Mouse (Mus musculus): ENCODE measurements at regions not wholly inside any gene's neighbourhood (a gene's known extent, or its start where the extent isn't known, plus 50 kb on each side); places are given as distances from the start of the nearest gene placed in this dataset.

DNA sequence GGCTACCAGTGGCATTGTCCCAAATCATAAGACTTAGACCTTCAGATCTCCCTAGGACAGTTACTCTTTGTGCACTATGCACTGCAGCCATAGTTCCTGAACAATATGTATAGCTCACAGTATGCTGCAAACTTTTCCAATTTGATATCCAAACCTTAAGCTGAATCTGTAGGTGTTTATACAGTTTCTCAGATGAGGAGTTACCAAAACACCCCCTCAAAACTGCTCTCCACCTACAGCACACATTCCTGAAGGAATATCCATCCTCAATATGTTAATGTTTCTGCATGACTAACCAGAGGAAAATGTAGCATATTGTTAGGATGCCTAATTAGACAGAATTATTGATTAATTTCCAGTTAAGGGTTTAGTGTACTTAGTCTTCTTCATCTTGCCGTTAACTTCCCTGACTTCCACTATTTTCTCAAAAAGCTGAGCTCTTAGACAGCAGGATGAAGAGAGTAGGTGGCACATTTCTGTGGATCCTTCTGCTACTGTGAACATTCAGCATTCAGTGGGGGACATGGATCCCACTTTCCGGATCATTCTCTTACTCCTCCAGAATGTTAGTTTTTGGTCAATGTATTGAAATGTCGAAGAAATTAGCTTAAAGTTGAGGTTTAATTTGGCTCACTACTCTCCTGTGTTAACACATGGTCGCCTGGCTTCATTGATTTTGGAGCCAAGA is 800.0 kb downstream of the 5730522E02Rik start:
- Histone ChIP-seq H3K27me3 (ENCODE audit: control insufficient read depth, insufficient read depth, low read length) (no peaks in the 10 kb centered on the region), H3K4me3 (ENCODE audit: low read depth, low read length) (no peak overlapping the region), H3K27ac (ENCODE audit: insufficient read depth, low read depth, low read length) (no peak overlapping the region), H3K36me3 (ENCODE audit: control insufficient read depth, insufficient read depth, low read length) (no peaks in the 10 kb centered on the region), H3K4me1 (ENCODE audit: control insufficient read depth, insufficient read depth, insufficient read length, low read length) (no peaks in the 10 kb centered on the region)
- no peak for TF ChIP-seq CTCF (IDR thresholded peaks at IDR 0.05; ENCODE audit: extremely low read depth, insufficient read length, insufficient replicate concordance, low read depth, low read length)
- no peak for TF ChIP-seq POLR2A (IDR thresholded peaks at IDR 0.05; ENCODE audit: low read depth, low read length)
- WGBS: 70% methylated on average over 4 of the region's 4 CpGs

DNA sequence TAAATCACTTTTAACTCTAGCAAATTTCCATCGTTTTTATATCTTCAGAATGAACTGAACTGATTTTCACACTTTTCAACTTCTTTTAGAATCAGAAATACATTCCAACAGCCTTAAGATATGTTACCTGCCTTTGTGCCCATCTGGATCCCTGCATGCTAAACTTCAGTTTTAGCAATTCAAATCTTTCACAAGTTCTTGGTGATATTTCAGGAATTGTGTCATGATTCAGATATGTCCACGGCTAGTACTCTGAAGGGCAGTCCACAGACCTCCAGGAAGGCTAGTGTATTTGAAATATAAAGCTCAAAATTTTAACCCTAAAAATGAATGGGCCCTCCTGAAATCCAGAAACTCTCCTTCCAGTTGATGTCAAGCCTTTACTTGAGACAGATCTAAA is 818.9 kb downstream of the 5730522E02Rik start:
- H3K27me3 ChIP-seq (ENCODE audit: control insufficient read depth, insufficient read depth, low read length): no peaks in the 10 kb centered on the region
- TF ChIP-seq POLR2A (IDR thresholded peaks at IDR 0.05; ENCODE audit: low read depth, low read length) (no peak), CTCF (IDR thresholded peaks at IDR 0.05; ENCODE audit: extremely low read depth, insufficient read length, insufficient replicate concordance, low read depth, low read length) (no peak)
- 52% methylated on average over 2 of the region's 2 CpGs for WGBS
- H3K36me3 ChIP-seq (ENCODE audit: control insufficient read depth, insufficient read depth, low read length): no peaks in the 10 kb centered on the region
- H3K4me3 ChIP-seq (ENCODE audit: low read depth, low read length): no peak overlapping the region
- no peaks in the 10 kb centered on the region for H3K4me1 ChIP-seq (ENCODE audit: control insufficient read depth, insufficient read depth, insufficient read length, low read length)
- H3K27ac ChIP-seq (ENCODE audit: insufficient read depth, low read depth, low read length): no peak overlapping the region

DNA sequence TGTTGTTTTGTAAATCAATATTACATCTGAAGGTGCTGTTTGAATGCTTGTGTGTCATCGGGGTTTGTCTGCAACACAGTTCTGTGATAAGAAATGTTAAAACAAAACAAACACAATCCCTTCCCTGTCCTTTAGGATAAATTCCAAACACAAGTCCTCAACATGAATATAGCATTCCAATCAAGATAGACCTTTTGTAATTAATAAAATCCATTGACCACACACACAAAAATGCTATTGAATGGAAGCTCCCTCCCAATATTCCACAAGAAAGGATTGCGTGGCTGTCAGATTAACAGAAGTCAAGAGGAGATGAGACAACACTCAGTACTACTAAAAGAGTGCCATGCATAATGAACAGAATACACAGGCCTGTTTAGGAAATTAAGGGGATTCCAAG is 843.5 kb downstream of the 5730522E02Rik start:
- TF ChIP-seq CTCF (IDR thresholded peaks at IDR 0.05; ENCODE audit: extremely low read depth, insufficient read length, insufficient replicate concordance, low read depth, low read length) (no peak), POLR2A (IDR thresholded peaks at IDR 0.05; ENCODE audit: low read depth, low read length) (no peak)
- no peak overlapping the region for H3K4me3 ChIP-seq (ENCODE audit: low read depth, low read length)
- no peaks in the 10 kb centered on the region for H3K4me1 ChIP-seq (ENCODE audit: control insufficient read depth, insufficient read depth, insufficient read length, low read length)
- H3K36me3 ChIP-seq (ENCODE audit: control insufficient read depth, insufficient read depth, low read length): no peaks in the 10 kb centered on the region
- whole genome bisulfite sequencing: 83% methylated on average over 2 of the region's 2 CpGs
- H3K27me3 ChIP-seq (ENCODE audit: control insufficient read depth, insufficient read depth, low read length): no peaks in the 10 kb centered on the region
- no peak overlapping the region for H3K27ac ChIP-seq (ENCODE audit: insufficient read depth, low read depth, low read length)

DNA sequence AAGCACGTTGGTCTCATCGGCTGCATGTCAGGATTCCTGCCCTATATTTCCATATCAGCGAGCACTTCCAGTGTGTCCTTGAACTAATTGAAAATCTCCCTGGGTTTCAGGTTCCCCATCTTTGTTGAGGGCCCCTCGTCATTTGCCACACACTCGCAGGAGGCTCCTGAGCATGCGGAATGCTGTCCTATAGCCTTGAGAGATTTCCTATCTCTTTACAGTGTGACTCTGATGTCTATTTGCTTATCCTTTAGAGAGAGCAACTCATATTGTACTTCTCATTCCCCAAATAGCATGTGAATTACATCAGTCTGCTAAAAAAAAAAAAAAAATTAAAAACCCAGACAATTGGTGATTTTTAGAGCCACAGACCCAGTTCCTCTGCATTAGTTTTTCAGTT is 845.1 kb downstream of the 5730522E02Rik start:
- Histone ChIP-seq H3K27me3 (ENCODE audit: control insufficient read depth, insufficient read depth, low read length) (no peaks in the 10 kb centered on the region), H3K4me3 (ENCODE audit: low read depth, low read length) (no peak overlapping the region), H3K36me3 (ENCODE audit: control insufficient read depth, insufficient read depth, low read length) (no peaks in the 10 kb centered on the region), H3K27ac (ENCODE audit: insufficient read depth, low read depth, low read length) (no peak overlapping the region), H3K4me1 (ENCODE audit: control insufficient read depth, insufficient read depth, insufficient read length, low read length) (no peaks in the 10 kb centered on the region)
- no peak for TF ChIP-seq CTCF (IDR thresholded peaks at IDR 0.05; ENCODE audit: extremely low read depth, insufficient read length, insufficient replicate concordance, low read depth, low read length)
- 69% methylated on average over 6 of the region's 6 CpGs for WGBS

DNA sequence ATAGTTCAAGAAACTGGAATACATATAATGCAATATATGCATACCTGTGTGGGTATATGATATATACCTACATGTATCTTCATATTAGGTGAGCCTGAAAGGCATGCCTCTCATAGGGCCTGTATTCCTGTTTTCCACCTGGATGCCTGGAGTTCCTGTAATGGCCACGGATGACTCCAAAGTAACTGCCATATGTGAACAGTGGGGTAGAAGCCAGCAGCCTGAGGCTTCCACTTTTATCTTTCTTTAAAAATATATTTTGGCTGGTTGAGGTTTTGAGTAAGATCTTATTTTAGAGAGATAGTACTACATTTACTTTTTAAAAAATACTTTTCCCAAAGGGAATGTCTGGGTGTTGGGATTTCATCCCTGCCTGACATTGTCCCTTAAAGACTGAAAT is 850.8 kb downstream of the 5730522E02Rik start:
- WGBS: 80% methylated on average over 1 of the region's 1 CpGs
- Histone ChIP-seq H3K4me3 (ENCODE audit: low read depth, low read length) (no peak overlapping the region), H3K27ac (ENCODE audit: insufficient read depth, low read depth, low read length) (no peak overlapping the region), H3K36me3 (ENCODE audit: control insufficient read depth, insufficient read depth, low read length) (no peaks in the 10 kb centered on the region), H3K4me1 (ENCODE audit: control insufficient read depth, insufficient read depth, insufficient read length, low read length) (no peaks in the 10 kb centered on the region), H3K27me3 (ENCODE audit: control insufficient read depth, insufficient read depth, low read length) (no peaks in the 10 kb centered on the region; the same call in 1 of the 2 replicates)
- TF ChIP-seq CTCF (IDR thresholded peaks at IDR 0.05; ENCODE audit: extremely low read depth, insufficient read length, insufficient replicate concordance, low read depth, low read length): no peak
- TF ChIP-seq POLR2A (IDR thresholded peaks at IDR 0.05; ENCODE audit: low read depth, low read length): no peak

DNA sequence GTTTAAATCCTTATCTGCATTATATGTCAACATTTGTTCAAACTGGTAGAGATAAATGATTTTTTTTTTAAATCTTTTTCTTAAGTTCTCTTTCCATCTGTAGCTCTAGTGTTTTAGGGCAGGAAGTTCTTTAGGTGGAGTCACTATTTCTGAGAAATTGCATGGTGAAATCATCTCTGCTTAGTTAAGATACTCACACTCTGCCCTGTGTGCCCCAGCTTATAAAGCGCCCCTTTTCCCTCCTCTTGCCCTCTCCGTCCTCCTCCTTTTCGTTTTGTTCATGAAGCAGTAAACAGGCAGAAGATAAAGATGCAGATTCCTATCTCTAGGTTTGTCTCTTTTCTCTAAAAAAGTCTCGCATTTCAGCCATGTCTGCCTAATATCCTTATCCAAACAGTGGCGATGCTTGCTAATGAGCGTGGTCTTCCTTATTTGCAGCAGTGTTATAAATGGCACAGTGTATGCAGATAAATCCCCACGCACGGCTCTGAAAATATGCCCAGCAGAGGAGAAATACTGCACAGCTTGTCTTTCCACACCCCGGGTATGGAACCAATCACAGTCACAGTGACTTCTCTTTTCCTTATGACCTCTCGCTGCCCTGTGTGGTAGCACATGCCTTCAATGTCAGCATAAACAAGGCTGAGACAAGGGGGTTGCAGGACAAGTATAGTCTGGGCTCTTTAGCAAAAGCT is 852.7 kb downstream of the 5730522E02Rik start:
- no peaks in the 10 kb centered on the region for H3K36me3 ChIP-seq (ENCODE audit: control insufficient read depth, insufficient read depth, low read length)
- no peak for TF ChIP-seq CTCF (IDR thresholded peaks at IDR 0.05; ENCODE audit: extremely low read depth, insufficient read length, insufficient replicate concordance, low read depth, low read length)
- H3K4me1 ChIP-seq (ENCODE audit: control insufficient read depth, insufficient read depth, insufficient read length, low read length): no peaks in the 10 kb centered on the region
- H3K27me3 ChIP-seq (ENCODE audit: control insufficient read depth, insufficient read depth, low read length): no peaks in the 10 kb centered on the region; the same call in 1 of the 2 replicates
- no peak overlapping the region for H3K4me3 ChIP-seq (ENCODE audit: low read depth, low read length)
- 13% methylated on average over 10 of the region's 10 CpGs for WGBS
- H3K27ac ChIP-seq (ENCODE audit: insufficient read depth, low read depth, low read length): no peak overlapping the region

DNA sequence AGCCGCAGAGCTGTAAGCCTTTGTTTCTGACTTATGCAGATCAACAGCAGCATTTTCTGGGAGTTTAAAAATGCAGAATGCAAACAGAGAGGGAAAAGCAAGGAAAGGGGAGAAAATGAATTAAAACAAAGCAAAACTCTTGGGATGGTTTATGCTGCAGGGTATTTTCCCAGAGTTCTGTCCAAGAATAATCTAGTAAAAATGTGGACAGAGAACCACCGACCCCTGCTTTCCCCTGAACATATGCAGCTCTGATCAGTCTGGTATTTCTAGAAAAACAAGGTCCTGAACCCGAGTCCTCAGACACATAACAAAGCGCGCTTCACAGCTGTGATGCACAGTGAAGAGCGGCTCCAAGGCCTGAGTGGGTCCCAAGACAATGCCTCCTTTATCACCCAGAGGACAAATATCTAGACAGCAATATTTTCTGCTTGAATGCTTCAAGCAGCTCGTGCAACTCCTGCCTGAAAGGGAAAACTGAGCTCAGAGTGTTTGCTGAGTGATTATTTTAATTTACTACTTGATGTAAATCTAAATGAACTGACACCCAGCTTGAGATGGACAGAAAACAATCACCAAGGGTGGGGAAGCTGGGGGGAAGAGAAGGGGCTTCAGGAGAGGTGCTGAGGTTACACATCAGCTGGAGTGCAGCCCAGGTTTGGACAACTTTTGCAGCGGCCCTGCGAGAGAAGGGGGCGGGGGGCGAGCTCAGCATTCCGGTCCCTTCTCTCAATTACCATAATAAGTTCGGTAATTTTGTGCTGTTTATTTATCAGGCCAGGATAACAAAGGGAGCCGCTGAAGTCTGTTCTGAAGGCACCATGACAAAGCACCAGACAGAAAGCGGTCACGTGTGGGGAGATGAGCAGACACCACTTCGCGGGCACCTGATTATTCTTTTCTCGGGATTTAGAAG is 853.6 kb downstream of the 5730522E02Rik start:
- no peak overlapping the region for H3K4me3 ChIP-seq (ENCODE audit: low read depth, low read length)
- WGBS: 19% methylated on average over 19 of the region's 19 CpGs
- H3K27ac ChIP-seq (ENCODE audit: insufficient read depth, low read depth, low read length): no peak overlapping the region

More for the DNA sequence above, 853.6 kb downstream of the 5730522E02Rik start:
- no peaks in the 10 kb centered on the region; the same call in 1 of the 2 replicates for H3K27me3 ChIP-seq (ENCODE audit: control insufficient read depth, insufficient read depth, low read length)
- TF ChIP-seq CTCF (IDR thresholded peaks at IDR 0.05; ENCODE audit: extremely low read depth, insufficient read length, insufficient replicate concordance, low read depth, low read length) (no peak), POLR2A (IDR thresholded peaks at IDR 0.05; ENCODE audit: low read depth, low read length) (no peak)
- H3K4me1 ChIP-seq (ENCODE audit: control insufficient read depth, insufficient read depth, insufficient read length, low read length): no peaks in the 10 kb centered on the region
- no peaks in the 10 kb centered on the region for H3K36me3 ChIP-seq (ENCODE audit: control insufficient read depth, insufficient read depth, low read length)

All from small intestine, adult 2 months (tissue).